Mouse (Mus musculus): ENCODE measurements around the gene Zfp12. TPM values are rescaled to one million over a fixed set of nuclear protein-coding genes. Genes with fewer than 3 reads are reported as not detected.

Gene Zfp12
- polyA plus RNA-seq, 1 experiment from 2014 or later = 21.4 TPM

GRCm38 (mm10) chr5:143253881-143254486 lies 19.0 kb downstream of the Zfp12 start:
- WGBS = 3% methylated on average over 77 of the region's 81 CpGs
- H3K4me3 ChIP-seq (ENCODE audit: low read depth, low read length) = peak overlapping the region; percentile 38
- peak; percentile 34 for DNase-seq (ENCODE audit: low spot score)
- ATAC-seq (replicated peaks; ENCODE audit: insufficient number of reproducible peaks, low FRiP score, low TSS enrichment, low read depth) = no peak
- peak overlapping the region; percentile 39 for H3K9ac ChIP-seq (replicated peaks; ENCODE audit: low read length)
- H3K27ac ChIP-seq (replicated peaks; ENCODE audit: low read depth, low read length) = no peak overlapping the region
- H3K4me1 ChIP-seq (ENCODE audit: control insufficient read depth, insufficient read depth, low read length) = peaks cover 5% of the 10 kb centered on the region; the same call in 1 of the 2 replicates
- no peaks in the 10 kb centered on the region for H3K36me3 ChIP-seq (replicated peaks; ENCODE audit: control insufficient read depth, insufficient read depth, low read depth, low read length)
- H3K9me3 ChIP-seq (replicated peaks; ENCODE audit: control insufficient read depth, low read length) = no peaks in the 10 kb centered on the region
- peak overlapping the region; percentile 89 for H3K4me2 ChIP-seq (ENCODE audit: low read depth, low read length)
- peaks cover 68% of the 10 kb centered on the region for H3K27me3 ChIP-seq (ENCODE audit: control insufficient read depth, insufficient read depth, low read length)

GRCm38 (mm10) chr5:143254487-143255130 lies 19.6 kb downstream of the Zfp12 start:
- no peak overlapping the region for H3K27ac ChIP-seq (replicated peaks; ENCODE audit: low read depth, low read length)
- H3K36me3 ChIP-seq (replicated peaks; ENCODE audit: control insufficient read depth, insufficient read depth, low read depth, low read length) = no peaks in the 10 kb centered on the region
- DNase-seq (ENCODE audit: low spot score) (no peak), ATAC-seq (replicated peaks; ENCODE audit: insufficient number of reproducible peaks, low FRiP score, low TSS enrichment, low read depth) (peak; percentile 50; the same call in 1 of the 2 replicates)
- WGBS = 3% methylated on average over 66 of the region's 66 CpGs
- H3K9me3 ChIP-seq (replicated peaks; ENCODE audit: control insufficient read depth, low read length) = no peaks in the 10 kb centered on the region
- peaks cover 5% of the 10 kb centered on the region; the same call in 1 of the 2 replicates for H3K4me1 ChIP-seq (ENCODE audit: control insufficient read depth, insufficient read depth, low read length)
- peak overlapping the region; percentile 89 for H3K4me2 ChIP-seq (ENCODE audit: low read depth, low read length)
- no peak overlapping the region for H3K9ac ChIP-seq (replicated peaks; ENCODE audit: low read length)
- 0 out of 2 replicates have a peak overlapping the region, but pooled peaks have one; percentile 8 for H3K4me3 ChIP-seq (ENCODE audit: low read depth, low read length)
- H3K27me3 ChIP-seq (ENCODE audit: control insufficient read depth, insufficient read depth, low read length) = peaks cover 68% of the 10 kb centered on the region

- peaks cover 5% of the 10 kb centered on the region; the same call in 1 of the 2 replicates for H3K4me1 ChIP-seq (ENCODE audit: control insufficient read depth, insufficient read depth, low read length)
- no peaks in the 10 kb centered on the region for H3K36me3 ChIP-seq (replicated peaks; ENCODE audit: control insufficient read depth, insufficient read depth, low read depth, low read length)
- no peak overlapping the region for H3K4me2 ChIP-seq (ENCODE audit: low read depth, low read length)
- H3K9me3 ChIP-seq (replicated peaks; ENCODE audit: control insufficient read depth, low read length) = no peaks in the 10 kb centered on the region
- no peak overlapping the region for H3K4me3 ChIP-seq (ENCODE audit: low read depth, low read length)
- H3K9ac ChIP-seq (replicated peaks; ENCODE audit: low read length) = no peak overlapping the region
- peaks cover 68% of the 10 kb centered on the region for H3K27me3 ChIP-seq (ENCODE audit: control insufficient read depth, insufficient read depth, low read length)
- no peak for DNase-seq (ENCODE audit: low spot score)
- no peak overlapping the region for H3K27ac ChIP-seq (replicated peaks; ENCODE audit: low read depth, low read length)
- 6% methylated on average over 24 of the region's 24 CpGs for WGBS
- ATAC-seq (replicated peaks; ENCODE audit: insufficient number of reproducible peaks, low FRiP score, low TSS enrichment, low read depth) = no peak
Observed at GRCm38 (mm10) chr5:143255131-143255519, 20.2 kb downstream of the Zfp12 start.

GRCm38 (mm10) chr5:143255802-143256201 lies 20.8 kb downstream of the Zfp12 start:
- Histone ChIP-seq H3K9ac (replicated peaks; ENCODE audit: low read length) (no peak overlapping the region), H3K9me3 (replicated peaks; ENCODE audit: control insufficient read depth, low read length) (no peaks in the 10 kb centered on the region), H3K27me3 (ENCODE audit: control insufficient read depth, insufficient read depth, low read length) (peaks cover 68% of the 10 kb centered on the region), H3K36me3 (replicated peaks; ENCODE audit: control insufficient read depth, insufficient read depth, low read depth, low read length) (no peaks in the 10 kb centered on the region), H3K4me2 (ENCODE audit: low read depth, low read length) (no peak overlapping the region), H3K4me1 (ENCODE audit: control insufficient read depth, insufficient read depth, low read length) (peaks cover 5% of the 10 kb centered on the region; the same call in 1 of the 2 replicates), H3K27ac (replicated peaks; ENCODE audit: low read depth, low read length) (no peak overlapping the region), H3K4me3 (ENCODE audit: low read depth, low read length) (no peak overlapping the region)
- ATAC-seq (replicated peaks; ENCODE audit: insufficient number of reproducible peaks, low FRiP score, low TSS enrichment, low read depth) = no peak
- 73% methylated on average over 5 of the region's 5 CpGs for WGBS
- DNase-seq (ENCODE audit: low spot score) = no peak

- Histone ChIP-seq H3K4me3 (ENCODE audit: low read depth, low read length) (no peak overlapping the region), H3K4me1 (ENCODE audit: control insufficient read depth, insufficient read depth, low read length) (no peaks in the 10 kb centered on the region), H3K9me3 (replicated peaks; ENCODE audit: control insufficient read depth, low read length) (no peaks in the 10 kb centered on the region), H3K4me2 (ENCODE audit: low read depth, low read length) (no peak overlapping the region), H3K27ac (replicated peaks; ENCODE audit: low read depth, low read length) (no peak overlapping the region), H3K36me3 (replicated peaks; ENCODE audit: control insufficient read depth, insufficient read depth, low read depth, low read length) (no peaks in the 10 kb centered on the region; the same call in none of the 2 replicates), H3K27me3 (ENCODE audit: control insufficient read depth, insufficient read depth, low read length) (peaks cover 11% of the 10 kb centered on the region), H3K9ac (replicated peaks; ENCODE audit: low read length) (no peak overlapping the region)
- ATAC-seq (replicated peaks; ENCODE audit: insufficient number of reproducible peaks, low FRiP score, low TSS enrichment, low read depth) (no peak), DNase-seq (ENCODE audit: low spot score) (no peak)
- WGBS = 93% methylated on average over 8 of the region's 8 CpGs
Observed at GRCm38 (mm10) chr5:143261636-143262035, 26.7 kb downstream of the Zfp12 start.

- DNase-seq (ENCODE audit: low spot score) = no peak
- no peaks in the 10 kb centered on the region for H3K27me3 ChIP-seq (ENCODE audit: control insufficient read depth, insufficient read depth, low read length)
- no peak overlapping the region for H3K27ac ChIP-seq (replicated peaks; ENCODE audit: low read depth, low read length)
- no peak for ATAC-seq (replicated peaks; ENCODE audit: insufficient number of reproducible peaks, low FRiP score, low TSS enrichment, low read depth)
- 88% methylated on average over 10 of the region's 10 CpGs for WGBS
- H3K9ac ChIP-seq (replicated peaks; ENCODE audit: low read length) = no peak overlapping the region
- no peaks in the 10 kb centered on the region; the same call in none of the 2 replicates for H3K4me1 ChIP-seq (ENCODE audit: control insufficient read depth, insufficient read depth, low read length)
- no peak overlapping the region for H3K4me2 ChIP-seq (ENCODE audit: low read depth, low read length)
- H3K36me3 ChIP-seq (replicated peaks; ENCODE audit: control insufficient read depth, insufficient read depth, low read depth, low read length) = no peaks in the 10 kb centered on the region; the same call in none of the 2 replicates
- H3K9me3 ChIP-seq (replicated peaks; ENCODE audit: control insufficient read depth, low read length) = no peaks in the 10 kb centered on the region
- no peak overlapping the region for H3K4me3 ChIP-seq (ENCODE audit: low read depth, low read length)
Observed at GRCm38 (mm10) chr5:143264689-143265088, 29.7 kb downstream of the Zfp12 start.

- H3K4me1 ChIP-seq (ENCODE audit: control insufficient read depth, insufficient read depth, low read length) = no peaks in the 10 kb centered on the region; the same call in none of the 2 replicates
- no peak overlapping the region for H3K27ac ChIP-seq (replicated peaks; ENCODE audit: low read depth, low read length)
- no peak for DNase-seq (ENCODE audit: low spot score)
- H3K9me3 ChIP-seq (replicated peaks; ENCODE audit: control insufficient read depth, low read length) = no peaks in the 10 kb centered on the region
- no peak overlapping the region for H3K4me2 ChIP-seq (ENCODE audit: low read depth, low read length)
- ATAC-seq (replicated peaks; ENCODE audit: insufficient number of reproducible peaks, low FRiP score, low TSS enrichment, low read depth) = no peak
- no peaks in the 10 kb centered on the region; the same call in none of the 2 replicates for H3K36me3 ChIP-seq (replicated peaks; ENCODE audit: control insufficient read depth, insufficient read depth, low read depth, low read length)
- H3K9ac ChIP-seq (replicated peaks; ENCODE audit: low read length) = no peak overlapping the region
- WGBS = 75% methylated on average over 1 of the region's 1 CpGs
- H3K4me3 ChIP-seq (ENCODE audit: low read depth, low read length) = no peak overlapping the region
- H3K27me3 ChIP-seq (ENCODE audit: control insufficient read depth, insufficient read depth, low read length) = no peaks in the 10 kb centered on the region
Observed at GRCm38 (mm10) chr5:143265409-143265808, 30.4 kb downstream of the Zfp12 start.

- no peaks in the 10 kb centered on the region; the same call in none of the 2 replicates for H3K4me1 ChIP-seq (ENCODE audit: control insufficient read depth, insufficient read depth, low read length)
- WGBS = 86% methylated on average over 6 of the region's 6 CpGs
- H3K36me3 ChIP-seq (replicated peaks; ENCODE audit: control insufficient read depth, insufficient read depth, low read depth, low read length) = no peaks in the 10 kb centered on the region; the same call in none of the 2 replicates
- H3K4me3 ChIP-seq (ENCODE audit: low read depth, low read length) = no peak overlapping the region
- H3K27me3 ChIP-seq (ENCODE audit: control insufficient read depth, insufficient read depth, low read length) = no peaks in the 10 kb centered on the region
- no peak overlapping the region for H3K9ac ChIP-seq (replicated peaks; ENCODE audit: low read length)
- ATAC-seq (replicated peaks; ENCODE audit: insufficient number of reproducible peaks, low FRiP score, low TSS enrichment, low read depth) (no peak), DNase-seq (ENCODE audit: low spot score) (no peak)
- no peak overlapping the region for H3K27ac ChIP-seq (replicated peaks; ENCODE audit: low read depth, low read length)
- no peaks in the 10 kb centered on the region for H3K9me3 ChIP-seq (replicated peaks; ENCODE audit: control insufficient read depth, low read length)
- no peak overlapping the region for H3K4me2 ChIP-seq (ENCODE audit: low read depth, low read length)
Observed at GRCm38 (mm10) chr5:143266794-143267193, 31.8 kb downstream of the Zfp12 start.

Measured in embryonic facial prominence, embryonic 11.5 days (tissue).